Mouse (Mus musculus) bone marrow macrophage, adult 2 months (primary cell): Measurements from ENCODE around the gene Slc3a2. TPM values are rescaled to one million over a fixed set of nuclear protein-coding genes. Genes with fewer than 3 reads are reported as not detected.

Experiments
- H3K27ac ChIP-seq: 2 replicates; pipeline ENCODE4 v1.5.1; 2012; ENCODE audit warnings: low read depth, low read length; ENCODE audit not compliant: insufficient read depth
- H3K4me1 ChIP-seq: 2 replicates; pipeline ENCODE4 v1.6.1; 2012; ENCODE audit warnings: low read length; ENCODE audit not compliant: control insufficient read depth, insufficient read depth
- H3K4me3 ChIP-seq: 2 replicates; pipeline ENCODE4 v1.5.1; 2012; ENCODE audit warnings: mild to moderate bottlenecking, low read length, moderate library complexity; ENCODE audit not compliant: insufficient read depth
- CTCF ChIP-seq: IDR thresholded peaks from 2 replicates; pipeline ENCODE4 v1.5.1; 2012; ENCODE audit warnings: low read depth, mild to moderate bottlenecking, low read length, moderate library complexity
- POLR2A ChIP-seq: IDR thresholded peaks from 2 replicates; pipeline ENCODE4 v1.6.1; 2012; ENCODE audit warnings: mild to moderate bottlenecking, low read depth, low read length, borderline replicate concordance
- polyA plus RNA-seq: library from polyadenylated mRNA; stranded (reverse); fragments of >200 nt; gene quantifications from 2 replicates; pipeline ENCODE4 v1.2.4, GENCODE M21; 2012; ENCODE audit not compliant: missing spikeins, insufficient read depth, insufficient read length

Slc3a2 gene
- 160 and 172 TPM in 2 replicates for polyA plus RNA-seq

GRCm38 (mm10) chr19:8722907-8723573 lies at the start of gene Slc3a2:
Gene Slc3a2 (minus strand): TSS chr19:8723369.
- Histone ChIP-seq H3K4me3 (peak within 1 kb of the TSS; percentile 80), H3K4me1 (peaks cover 9% of the 10 kb centered on the region), H3K27ac (peak within 1 kb of the TSS; percentile 92)
- TF ChIP-seq POLR2A = no peak
- no peak for TF ChIP-seq CTCF

GRCm38 (mm10) chr19:8770567-8771270 lies 47.5 kb upstream of the Slc3a2 start, which contains the start of gene Tmem223:
Gene Tmem223 (plus strand): TSS chr19:8770996.
- Histone ChIP-seq H3K27ac (peak within 1 kb of the TSS; percentile 32), H3K4me1 (peaks cover 21% of the 10 kb centered on the region), H3K4me3 (peak within 1 kb of the TSS; percentile 79)
- TF ChIP-seq CTCF (no peak), POLR2A (0 out of 2 replicates have a peak, but pooled peaks have one; percentile 79)

DNA sequence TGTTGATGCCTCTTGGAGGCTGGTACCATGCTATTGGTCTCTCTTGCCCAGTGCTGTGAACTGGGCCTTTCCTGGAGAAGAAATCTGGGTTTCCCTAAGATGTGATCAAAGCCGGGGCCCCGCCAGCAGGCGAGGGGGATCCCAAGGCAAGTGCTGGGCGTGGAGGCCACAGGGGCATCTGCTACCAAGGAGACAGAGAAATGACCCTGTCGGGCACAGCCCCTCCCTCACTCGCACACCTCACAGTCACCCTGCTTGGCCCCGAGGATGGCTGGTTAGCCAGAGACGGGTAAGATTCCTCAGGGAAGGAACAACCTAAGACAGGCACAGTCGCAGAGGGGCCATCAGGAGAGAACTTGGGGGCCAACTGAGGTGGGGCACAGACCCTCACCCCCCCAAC lies 42.4 kb upstream of the Slc3a2 start:
- TF ChIP-seq POLR2A (no peak), CTCF (no peak)
- no peak overlapping the region for H3K4me3 ChIP-seq

GRCm38 (mm10) chr19:8763276-8763675 lies 40.1 kb upstream of the Slc3a2 start:
- H3K4me3 ChIP-seq = no peak overlapping the region
- peaks cover 25% of the 10 kb centered on the region for H3K4me1 ChIP-seq
- TF ChIP-seq CTCF (no peak), POLR2A (no peak)
- H3K27ac ChIP-seq = peak overlapping the region; percentile 57

More for the DNA sequence above, 42.4 kb upstream of the Slc3a2 start:
- no peak overlapping the region for H3K27ac ChIP-seq
- peaks cover 25% of the 10 kb centered on the region for H3K4me1 ChIP-seq

DNA sequence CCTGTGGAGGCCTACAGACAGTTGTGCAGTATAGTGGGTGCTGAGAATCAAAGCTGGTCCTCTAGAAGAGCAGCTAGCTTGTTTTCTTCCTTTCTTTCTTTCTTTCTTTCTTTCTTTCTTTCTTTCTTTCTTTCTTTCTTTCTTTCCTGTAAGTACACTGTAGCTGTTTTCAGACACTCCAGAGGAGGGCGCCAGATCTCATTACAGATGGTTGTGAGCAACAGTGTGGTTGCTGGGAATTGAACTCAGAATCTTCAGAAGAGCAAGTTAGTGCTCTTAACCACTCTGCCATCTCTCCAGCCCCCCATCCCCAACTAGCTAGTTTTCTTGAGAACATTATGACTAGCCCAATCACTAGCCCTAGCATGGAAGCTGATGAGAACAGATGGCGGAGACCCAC lies 37.6 kb upstream of the Slc3a2 start:
- TF ChIP-seq POLR2A = no peak
- TF ChIP-seq CTCF = no peak

GRCm38 (mm10) chr19:8758899-8759298 lies 35.7 kb upstream of the Slc3a2 start:
- no peak overlapping the region for H3K4me3 ChIP-seq
- TF ChIP-seq CTCF = no peak
- H3K27ac ChIP-seq = no peak overlapping the region
- peaks cover 33% of the 10 kb centered on the region for H3K4me1 ChIP-seq

More for the DNA sequence above, 37.6 kb upstream of the Slc3a2 start:
- no peak overlapping the region for H3K27ac ChIP-seq
- H3K4me3 ChIP-seq = no peak overlapping the region
- peaks cover 27% of the 10 kb centered on the region for H3K4me1 ChIP-seq

GRCm38 (mm10) chr19:8757471-8757998 lies 34.4 kb upstream of the Slc3a2 start:
- Histone ChIP-seq H3K4me1 (peaks cover 23% of the 10 kb centered on the region), H3K27ac (peak overlapping the region; percentile 61; the same call in 1 of the 2 replicates), H3K4me3 (peak overlapping the region; percentile 93)
- TF ChIP-seq POLR2A = no peak
- no peak for TF ChIP-seq CTCF

- H3K4me1 ChIP-seq = peaks cover 18% of the 10 kb centered on the region
Measured at GRCm38 (mm10) chr19:8756635-8757387, 33.6 kb upstream of the Slc3a2 start, which contains the start of gene Nxf1. Gene Nxf1 (plus strand): TSS chr19:8757073.

GRCm38 (mm10) chr19:8755652-8756051 lies 32.5 kb upstream of the Slc3a2 start:
- Histone ChIP-seq H3K27ac (no peak overlapping the region), H3K4me3 (peak overlapping the region; percentile 9; the same call in 1 of the 2 replicates), H3K4me1 (peaks cover 14% of the 10 kb centered on the region)
- TF ChIP-seq POLR2A (no peak), CTCF (no peak)

More at GRCm38 (mm10) chr19:8756635-8757387, 33.6 kb upstream of the Slc3a2 start, which contains the start of gene Nxf1:
- TF ChIP-seq POLR2A (peak; percentile 56; the same call in 1 of the 2 replicates), CTCF (no peak)
- H3K4me3 ChIP-seq = peak within 1 kb of the TSS; percentile 93
- peak within 1 kb of the TSS; percentile 61 for H3K27ac ChIP-seq
